16 mouse cellular contexts compared by ENCODE assay signal in the genomic region with DNA sequence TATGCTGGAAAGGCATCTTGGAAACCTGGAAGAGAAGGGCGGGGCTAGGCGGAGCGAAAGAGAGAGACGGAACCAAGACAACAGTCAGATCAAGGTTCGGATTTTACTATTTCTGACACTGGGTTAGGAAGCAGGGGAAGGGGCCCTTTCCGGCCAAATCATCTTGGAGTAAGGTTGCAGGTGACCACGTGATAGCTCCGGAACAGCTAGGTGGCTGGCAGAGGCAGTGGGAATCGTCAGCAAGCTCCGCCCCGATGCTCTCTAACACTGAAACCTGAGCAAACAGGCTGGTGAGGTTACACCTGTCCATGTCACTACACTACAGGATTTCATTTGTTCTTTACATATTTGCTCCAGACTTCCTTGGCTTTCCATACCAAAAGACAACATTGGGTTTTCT. TPM values are rescaled to one million over a fixed set of nuclear protein-coding genes. Genes with fewer than 3 reads are reported as not detected.
A peak's percentile ranks its signal among the peaks of the same experiment; 100 is the strongest.
DNase-seq lines count a peak whose midpoint lies in the region; ATAC-seq and TF ChIP-seq lines count a peak whose summit lies in the region.
"Had no signal": no experiment of that assay in that cellular context is flagged by ENCODE, and none has a peak within 500 bp of the region (broad histone marks: within the 10 kb centered on the region; RNA-seq: fewer than 3 reads in every experiment).

No protein-coding gene starts in this region.

- ATAC-seq in heart, embryonic 13.5 days (ENCODE audit: extremely low read depth, insufficient number of reproducible peaks, low FRiP score, low TSS enrichment) = no peak
- ATAC-seq in lung, embryonic 15.5 days (ENCODE audit: borderline replicate concordance, extremely low read depth, low FRiP score, low TSS enrichment) = no peak
- peak; percentile 59 for ATAC-seq in intestine, embryonic 15.5 days
- ATAC-seq in stomach, postnatal 0 days (ENCODE audit: low FRiP score, low TSS enrichment) = peak; percentile 75
- ATAC-seq: forebrain, embryonic 15.5 days had no signal

- intact Hi-C loops in heart, adult 2 months (cut with DNase I) = loop anchor here (10.0 kb wide), 1 partner anchor 559 kb away; a partner anchor contains a TSS

- H3K27me3 ChIP-seq in heart, embryonic 13.5 days (replicated peaks) = no peaks in the 10 kb centered on the region
- no peaks in the 10 kb centered on the region for H3K27me3 ChIP-seq in heart, adult 2 months (ENCODE audit: control insufficient read depth, insufficient read depth, low read length)
- no peaks in the 10 kb centered on the region for H3K27me3 ChIP-seq in lung, embryonic 15.5 days
- H3K27me3 ChIP-seq in intestine, embryonic 15.5 days (replicated peaks) = no peaks in the 10 kb centered on the region
- H3K27me3 ChIP-seq in stomach, postnatal 0 days (ENCODE audit: control insufficient read depth, insufficient read depth, low read length) = no peaks in the 10 kb centered on the region
- H3K27me3 ChIP-seq: forebrain, embryonic 15.5 days; hindbrain, embryonic 15.5 days; limb, embryonic 15.5 days had no signal

- no peaks in the 10 kb centered on the region for H3K9me3 ChIP-seq in heart, embryonic 13.5 days
- H3K9me3 ChIP-seq in lung, embryonic 15.5 days = no peaks in the 10 kb centered on the region
- no peaks in the 10 kb centered on the region for H3K9me3 ChIP-seq in intestine, embryonic 15.5 days
- H3K9me3 ChIP-seq in stomach, postnatal 0 days (ENCODE audit: control insufficient read depth, low read length) = no peaks in the 10 kb centered on the region
- H3K9me3 ChIP-seq: forebrain, embryonic 15.5 days; hindbrain, embryonic 15.5 days; limb, embryonic 15.5 days had no signal

- no peak for TF ChIP-seq CTCF in heart, adult 2 months (IDR thresholded peaks at IDR 0.05)
- no peak for TF ChIP-seq CTCF in stomach, postnatal 0 days (IDR thresholded peaks at IDR 0.05; ENCODE audit: low read depth)

- H3K4me1 ChIP-seq in heart, embryonic 13.5 days = 0 out of 2 replicates have a peak, but pooled peaks cover 3% of the 10 kb centered on the region
- no peaks in the 10 kb centered on the region; the same call in 1 of the 2 replicates for H3K4me1 ChIP-seq in heart, adult 2 months (ENCODE audit: control insufficient read depth, insufficient read depth, low read length)
- peaks cover 4% of the 10 kb centered on the region for H3K4me1 ChIP-seq in lung, embryonic 15.5 days
- H3K4me1 ChIP-seq in intestine, embryonic 15.5 days (replicated peaks) = no peaks in the 10 kb centered on the region
- no peaks in the 10 kb centered on the region for H3K4me1 ChIP-seq in stomach, postnatal 0 days (replicated peaks; ENCODE audit: control insufficient read depth, insufficient read depth)
- H3K4me1 ChIP-seq: limb, embryonic 15.5 days had no signal

- H3K27ac ChIP-seq in heart, embryonic 13.5 days (replicated peaks) = no peak overlapping the region
- H3K27ac ChIP-seq in heart, adult 2 months = no peak overlapping the region
- no peak overlapping the region for H3K27ac ChIP-seq in lung, embryonic 15.5 days
- H3K27ac ChIP-seq in intestine, embryonic 15.5 days = no peak overlapping the region
- H3K27ac ChIP-seq in stomach, postnatal 0 days (replicated peaks) = no peak overlapping the region
- H3K27ac ChIP-seq: forebrain, embryonic 15.5 days; hindbrain, embryonic 15.5 days; limb, embryonic 15.5 days had no signal

- no peak for TF ChIP-seq EP300 in heart, adult 2 months (IDR thresholded peaks at IDR 0.05; ENCODE audit: insufficient read depth, low read depth, low read length)
- TF ChIP-seq EP300 in stomach, postnatal 0 days (optimal IDR thresholded peaks at IDR 0.05) = no peak

- H3K4me3 ChIP-seq in heart, embryonic 13.5 days = peak overlapping the region; percentile 32
- H3K4me3 ChIP-seq in heart, adult 2 months = no peak overlapping the region
- no peak overlapping the region for H3K4me3 ChIP-seq in lung, embryonic 15.5 days
- 0 out of 2 replicates have a peak overlapping the region, but pooled peaks have one; percentile 7 for H3K4me3 ChIP-seq in intestine, embryonic 15.5 days (replicated peaks)
- H3K4me3 ChIP-seq in stomach, postnatal 0 days (ENCODE audit: low read depth, low read length) = no peak overlapping the region
- H3K4me3 ChIP-seq: forebrain, embryonic 15.5 days; hindbrain, embryonic 15.5 days; limb, embryonic 15.5 days had no signal

- 26% methylated on average over 11 of the region's 11 CpGs for WGBS in heart, embryonic 13.5 days
- WGBS in heart, adult 2 months = 37% methylated on average over 11 of the region's 11 CpGs
- WGBS in lung, embryonic 15.5 days = 30% methylated on average over 11 of the region's 11 CpGs
- WGBS in intestine, embryonic 15.5 days = 34% methylated on average over 11 of the region's 11 CpGs
- 24% methylated on average over 11 of the region's 11 CpGs for WGBS in stomach, postnatal 0 days

- TF ChIP-seq POLR2A in heart, adult 2 months (IDR thresholded peaks at IDR 0.05; ENCODE audit: insufficient read depth, low read depth, low read length) = no peak

- peak overlapping the region; percentile 55 for H3K4me2 ChIP-seq in heart, embryonic 13.5 days
- H3K4me2 ChIP-seq in lung, embryonic 15.5 days = peak overlapping the region; percentile 38
- peak overlapping the region; percentile 28 for H3K4me2 ChIP-seq in intestine, embryonic 15.5 days (replicated peaks)
- 0 out of 2 replicates have a peak overlapping the region, but pooled peaks have one; percentile 6 for H3K4me2 ChIP-seq in stomach, postnatal 0 days (replicated peaks; ENCODE audit: low read depth)
- H3K4me2 ChIP-seq: forebrain, embryonic 15.5 days; hindbrain, embryonic 15.5 days; limb, embryonic 15.5 days had no signal

- no peaks in the 10 kb centered on the region for H3K79me2 ChIP-seq in heart, adult 2 months (replicated peaks; ENCODE audit: control insufficient read depth, insufficient read depth, low read length)

- no peak for DNase-seq in heart, adult 2 months
- no peak for DNase-seq in lung, postnatal 4 days
- DNase-seq in stomach, postnatal 0 days (ENCODE audit: low spot score) = peak; percentile 56
- DNase-seq in thymus, postnatal 25 days = no peak
- DNase-seq in MN1 (ENCODE audit: low spot score) = no peak
- DNase-seq: adrenal gland, adult 2 months; cerebellum, postnatal 10 days; gastrocnemius, postnatal 25 days; kidney, postnatal 14 days; right cerebral cortex, adult 18-20 months had no signal

- no peaks in the 10 kb centered on the region for H3K36me3 ChIP-seq in heart, embryonic 13.5 days
- no peaks in the 10 kb centered on the region for H3K36me3 ChIP-seq in heart, adult 2 months (ENCODE audit: control insufficient read depth, insufficient read depth, low read length)
- no peaks in the 10 kb centered on the region for H3K36me3 ChIP-seq in lung, embryonic 15.5 days
- H3K36me3 ChIP-seq in intestine, embryonic 15.5 days = no peaks in the 10 kb centered on the region
- no peaks in the 10 kb centered on the region for H3K36me3 ChIP-seq in stomach, postnatal 0 days (ENCODE audit: control insufficient read depth, insufficient read depth, low read length)
- H3K36me3 ChIP-seq: forebrain, embryonic 15.5 days; hindbrain, embryonic 15.5 days; limb, embryonic 15.5 days had no signal

- H3K9ac ChIP-seq in heart, embryonic 13.5 days = 0 out of 2 replicates have a peak overlapping the region, but pooled peaks have one; percentile 19
- no peak overlapping the region for H3K9ac ChIP-seq in heart, adult 2 months (ENCODE audit: low read depth, low read length)
- H3K9ac ChIP-seq in lung, embryonic 15.5 days = no peak overlapping the region
- no peak overlapping the region for H3K9ac ChIP-seq in intestine, embryonic 15.5 days
- no peak overlapping the region for H3K9ac ChIP-seq in stomach, postnatal 0 days (ENCODE audit: low read length)
- H3K9ac ChIP-seq: forebrain, embryonic 15.5 days; hindbrain, embryonic 15.5 days; limb, embryonic 15.5 days had no signal

RNA-seq across cellular contexts. Expression of a gene that starts 4.9 kb away (rescaled TPM):
- 117 and 133 TPM in 2 replicates for polyA plus RNA-seq in heart, embryonic 13.5 days (2015; fragmentation: Nextera tagmentation; extraction: Ambion mirVana)
- 10 to 100 TPM; 28.1 to 28.4 TPM for total RNA-seq in heart, adult 2 months (2021)
- polyA plus RNA-seq in heart, adult 2 months (2012; rRNA removed) = 7.6 and 16.4 TPM in 2 replicates
- 147 and 150 TPM in 2 replicates for polyA plus RNA-seq in lung, embryonic 15.5 days (2015; fragmentation: Nextera tagmentation; extraction: Ambion mirVana)
- polyA plus RNA-seq in intestine, embryonic 15.5 days (2015; fragmentation: Nextera tagmentation; extraction: Ambion mirVana) = 107 and 125 TPM in 2 replicates
- polyA plus RNA-seq in stomach, postnatal 0 days (2015; fragmentation: Nextera tagmentation; extraction: Ambion mirVana) = 49.9 and 50.8 TPM in 2 replicates

RNA-seq across cellular contexts. Expression of a gene that starts 16.3 kb away (rescaled TPM):
- polyA plus RNA-seq in heart, embryonic 13.5 days (2015; fragmentation: Nextera tagmentation; extraction: Ambion mirVana) = 90.1 and 90.9 TPM in 2 replicates
- 100 to 1,000 TPM; 228 to 252 TPM for total RNA-seq in heart, adult 2 months (2021)
- polyA plus RNA-seq in heart, adult 2 months (2012; rRNA removed) = 154 and 212 TPM in 2 replicates
- polyA plus RNA-seq in lung, embryonic 15.5 days (2015; fragmentation: Nextera tagmentation; extraction: Ambion mirVana) = 31.5 and 35.4 TPM in 2 replicates
- polyA plus RNA-seq in intestine, embryonic 15.5 days (2015; fragmentation: Nextera tagmentation; extraction: Ambion mirVana) = 27.3 and 29.2 TPM in 2 replicates
- 28.0 and 31.2 TPM in 2 replicates for polyA plus RNA-seq in stomach, postnatal 0 days (2015; fragmentation: Nextera tagmentation; extraction: Ambion mirVana)

Comparison
In these comparisons a context has a peak if more than half of its experiments do, and no peak if none do; other contexts are left out.
1. H3K4me3 ChIP-seq: peak in heart, embryonic 13.5 days (single experiment) and intestine, embryonic 15.5 days (single experiment); none in heart, adult 2 months (single experiment), lung, embryonic 15.5 days (single experiment) and stomach, postnatal 0 days (single experiment).
2. ATAC-seq: peak in intestine, embryonic 15.5 days (single experiment) and stomach, postnatal 0 days (single experiment); none in heart, embryonic 13.5 days (single experiment) and lung, embryonic 15.5 days (single experiment).
3. Peak in every context shown above with its lines, with median percentiles within 50 percentile points of each other: H3K4me2 ChIP-seq.